Mouse (Mus musculus): ENCODE measurements around the gene Spon1.

GRCm38 (mm10) chr7:114090892-114091545 lies 325.2 kb downstream of the Spon1 start:
- TF ChIP-seq CTCF (IDR thresholded peaks at IDR 0.05; ENCODE audit: low read depth, low read length) = no peak
- TF ChIP-seq POLR2A (IDR thresholded peaks at IDR 0.05; ENCODE audit: insufficient read depth, low read length) = no peak

Measured in ES-Bruce4 (cell line).